Mouse (Mus musculus): ENCODE results near the gene Gm21663.
"Not testable (repeated sequence)": the region's sequence is repeated elsewhere in the genome, so short reads cannot be mapped to it uniquely, and the experiment has no call there.

Gm21663 gene

GRCm38 (mm10) chr5:25942281-25942680, at the start of gene Gm21663:
Gene Gm21663, minus strand, starts transcription at chr5:25942381.
- CTCF ChIA-PET: not testable (repeated sequence)

- CTCF ChIA-PET: not testable (repeated sequence)
Measured at GRCm38 (mm10) chr5:25988550-25988949, 46.4 kb upstream of the Gm21663 start, which contains the start of gene Gm21698. Gene Gm21698, minus strand, starts transcription at chr5:25988650.

GRCm38 (mm10) chr5:25972563-25972962, 30.4 kb upstream of the Gm21663 start, which contains the start of gene Gm21680:
Gene Gm21680, minus strand, starts transcription at chr5:25972663.
- CTCF ChIA-PET: not testable (repeated sequence)

- CTCF ChIA-PET: not testable (repeated sequence)
Measured at GRCm38 (mm10) chr5:25957050-25957449, 14.9 kb upstream of the Gm21663 start.

- CTCF ChIA-PET: not testable (repeated sequence)
Measured at GRCm38 (mm10) chr5:25956611-25957010, 14.4 kb upstream of the Gm21663 start.

GRCm38 (mm10) chr5:25954317-25954716, 12.1 kb upstream of the Gm21663 start, which contains the start of gene Gm21671:
Gene Gm21671, minus strand, starts transcription at chr5:25954417.
- CTCF ChIA-PET: not testable (repeated sequence)

- CTCF ChIA-PET: not testable (repeated sequence)
Measured at GRCm38 (mm10) chr5:25945391-25945790, 3.2 kb upstream of the Gm21663 start.

GRCm38 (mm10) chr5:25891321-25891720, 50.9 kb downstream of the Gm21663 start:
- CTCF ChIA-PET: no interaction called here

- CTCF ChIA-PET: no interaction called here
Measured at GRCm38 (mm10) chr5:25889746-25890382, 52.3 kb downstream of the Gm21663 start.

GRCm38 (mm10) chr5:25886708-25887107, 55.5 kb downstream of the Gm21663 start:
- CTCF ChIA-PET: no interaction called here
